Mouse (Mus musculus) granulocyte monocyte progenitor cell, adult 5-6 weeks (primary cell): ENCODE data around the gene Gm26965. TPM values are rescaled to one million over a fixed set of nuclear protein-coding genes. Genes with fewer than 3 reads are reported as not detected.

Experiments used
- ATAC-seq: replicated peaks from 2 replicates; pipeline ENCODE4 v1.8.0; 2016; ENCODE audit warnings: mild to moderate bottlenecking, moderate TSS enrichment, inconsistent platforms; ENCODE audit not compliant: poor library complexity, severe bottlenecking
- total RNA-seq, 2 experiments: library from RNA; stranded (forward) in 1 of 2; stranded (reverse) in 1 of 2; fragments of 200-712, 200-1000 nt in 1 of 2; fragments of >200 nt in 1 of 2; fragmentation: Nextera tagmentation in 1 of 2; gene quantifications; 2 replicates each; pipeline ENCODE4 v1.2.3; 2014 to 2017

Gm26965 gene
- total RNA-seq (2014; fragmentation: Nextera tagmentation): not detected in 2 replicates
- total RNA-seq (2017): not detected in 2 replicates

GRCm38 (mm10) chr13:67525753-67526410 is at the start of gene Gm26965, which contains the start of gene Zfp87:
Gm26965 (minus strand) TSS chr13:67526151.
Zfp87 (minus strand) TSS chr13:67526177.
- ATAC-seq: peak; percentile 94

GRCm38 (mm10) chr13:67572591-67573189 is 46.7 kb upstream of the Gm26965 start:
- ATAC-seq: no peak

GRCm38 (mm10) chr13:67553730-67554129 is 27.8 kb upstream of the Gm26965 start, which contains the start of gene Zfp748:
Zfp748 (minus strand) TSS chr13:67553830.
- no peak for ATAC-seq

GRCm38 (mm10) chr13:67552505-67553346 is 26.8 kb upstream of the Gm26965 start:
- ATAC-seq: peak; percentile 98

- no peak for ATAC-seq
Observed at GRCm38 (mm10) chr13:67545941-67546340, 20.0 kb upstream of the Gm26965 start.

- peak; percentile 45 for ATAC-seq
Observed at GRCm38 (mm10) chr13:67527049-67527730, 1.2 kb upstream of the Gm26965 start.

GRCm38 (mm10) chr13:67500908-67501307 is 25.0 kb downstream of the Gm26965 start:
- ATAC-seq: no peak

GRCm38 (mm10) chr13:67500084-67500719 is 25.7 kb downstream of the Gm26965 start, which contains the start of gene Zfp58:
Zfp58 (minus strand) TSS chr13:67500555.
- peak; percentile 95 for ATAC-seq

GRCm38 (mm10) chr13:67495631-67496030 is 30.3 kb downstream of the Gm26965 start:
- ATAC-seq: no peak

- ATAC-seq: peak; percentile 38
Observed at GRCm38 (mm10) chr13:67484424-67484811, 41.5 kb downstream of the Gm26965 start.

GRCm38 (mm10) chr13:67483625-67484423 is 42.1 kb downstream of the Gm26965 start, which contains the start of gene Zfp874b:
Zfp874b (minus strand) TSS chr13:67484258.
- ATAC-seq: peak; percentile 91

- ATAC-seq: no peak
Observed at GRCm38 (mm10) chr13:67481528-67481927, 44.4 kb downstream of the Gm26965 start.

GRCm38 (mm10) chr13:67469274-67469673 is 56.7 kb downstream of the Gm26965 start:
- no peak for ATAC-seq

- peak; percentile 100 for ATAC-seq
Observed at GRCm38 (mm10) chr13:67463506-67464185, 62.3 kb downstream of the Gm26965 start.

GRCm38 (mm10) chr13:67452021-67452309 is 74.0 kb downstream of the Gm26965 start:
- ATAC-seq: no peak

- peak; percentile 97 for ATAC-seq
Observed at GRCm38 (mm10) chr13:67451172-67452020, 74.6 kb downstream of the Gm26965 start, which contains the start of gene Zfp874a. Zfp874a (minus strand) TSS chr13:67451624.
